Mouse (Mus musculus): Measurements from ENCODE around the gene Prss34.

GRCm38 (mm10) chr17:25293495-25293894, 4.7 kb upstream of the Prss34 start:
- no peak for TF ChIP-seq POLR2A (IDR thresholded peaks at IDR 0.05; ENCODE audit: extremely low read depth, insufficient read depth, low read length)
- no peak for TF ChIP-seq CTCF (IDR thresholded peaks at IDR 0.05; ENCODE audit: low read depth, low read length)
